Mouse (Mus musculus) liver, embryonic 14.5 days (tissue): ENCODE data around the gene Exosc9.

Experiments used
- CTCF ChIP-seq: IDR thresholded peaks from 2 replicates; pipeline ENCODE4 v1.5.1; 2016; ENCODE audit warnings: antibody characterized with exemption, low read depth, control low read depth
- EP300 ChIP-seq: IDR thresholded peaks from 2 replicates; pipeline ENCODE4 v1.6.1; 2016; ENCODE audit warnings: antibody characterized with exemption, low read depth

DNA sequence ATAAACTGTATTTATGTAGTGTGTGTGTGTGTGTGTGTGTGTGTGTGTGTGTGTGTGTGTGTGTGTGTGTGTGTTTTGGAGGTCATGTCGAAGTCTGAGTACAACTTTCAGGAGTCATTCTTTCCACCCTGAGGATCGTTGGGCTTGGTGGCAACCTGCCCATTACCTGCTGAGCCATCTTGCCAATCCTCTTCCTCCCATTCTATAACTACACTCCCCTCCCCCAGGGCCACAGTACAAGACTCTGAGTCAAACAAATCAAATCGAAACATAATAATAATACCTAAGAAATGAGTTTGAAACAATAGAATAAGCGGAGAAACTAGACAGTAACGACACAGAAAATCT is 61.5 kb downstream of the Exosc9 start:
- no peak for TF ChIP-seq CTCF
- TF ChIP-seq EP300, result no peak
